Mouse (Mus musculus) small intestine, adult 2 months (tissue): ENCODE data around the gene Prrt1. TPM values are rescaled to one million over a fixed set of nuclear protein-coding genes. Genes with fewer than 3 reads are reported as not detected.

ENCODE experiments used
- H3K27ac ChIP-seq: fragments of 200-500 bp; 2 replicates; pipeline ENCODE4 v1.5.1; 2012; ENCODE audit warnings: low read depth, low read length, control low read depth, inconsistent platforms; ENCODE audit not compliant: insufficient read depth
- H3K27me3 ChIP-seq: fragments of 200-500 bp; 2 replicates; pipeline ENCODE4 v1.6.1; 2012; ENCODE audit warnings: mild to moderate bottlenecking, moderate library complexity, low read length, inconsistent platforms; ENCODE audit not compliant: control insufficient read depth, insufficient read depth
- H3K36me3 ChIP-seq: fragments of 200-500 bp; 2 replicates; pipeline ENCODE4 v1.6.1; 2012; ENCODE audit warnings: mild to moderate bottlenecking, low read length, control low read depth, inconsistent platforms; ENCODE audit not compliant: control insufficient read depth, insufficient read depth
- H3K4me1 ChIP-seq: fragments of 200-500 bp; 2 replicates; pipeline ENCODE4 v1.6.1; 2012; ENCODE audit warnings: low read length, inconsistent platforms, mixed read lengths; ENCODE audit not compliant: control insufficient read depth, insufficient read depth, insufficient read length
- H3K4me3 ChIP-seq: fragments of 200-500 bp; 2 replicates; pipeline ENCODE4 v1.5.1; 2012; ENCODE audit warnings: low read depth, mild to moderate bottlenecking, control low read depth, inconsistent platforms, low read length, moderate library complexity
- CTCF ChIP-seq: fragments of 200-500 bp; IDR thresholded peaks from 2 replicates; pipeline ENCODE4 v1.5.1; 2012; ENCODE audit warnings: low read depth, mild to moderate bottlenecking, control low read depth, inconsistent platforms, low read length, moderate library complexity, mixed read lengths; ENCODE audit not compliant: insufficient replicate concordance, insufficient read length; ENCODE audit errors: extremely low read depth
- POLR2A ChIP-seq: fragments of 200-500 bp; IDR thresholded peaks from 2 replicates; pipeline ENCODE4 v1.6.1; 2012; ENCODE audit warnings: low read depth, mild to moderate bottlenecking, control low read depth, inconsistent platforms, low read length, moderate library complexity
- WGBS: fragments of 180-500 bp; shearing (Covaris S2); methylation state at CpG from one replicate; pipeline ENCODE4 v1.1.7; 2018; 5-methylcytosine and 5-hydroxymethylcytosine counted together
- polyA plus RNA-seq: library from polyadenylated mRNA; depleted of rRNA; stranded (reverse); fragments of >200 nt; gene quantifications from 2 replicates; pipeline ENCODE4 v1.2.3, GENCODE M21; 2012

Prrt1 gene
- polyA plus RNA-seq, 1 experiment: 8.0 TPM

GRCm38 (mm10) chr17:34627943-34628643 lies 1.2 kb upstream of the Prrt1 start, which contains the start of gene Ppt2:
Ppt2 (minus strand) TSS chr17:34628510.
- H3K36me3 ChIP-seq: no peaks in the 10 kb centered on the region; the same call in 1 of the 2 replicates
- 3% methylated on average over 29 of the region's 29 CpGs for WGBS
- peaks cover 14% of the 10 kb centered on the region for H3K27me3 ChIP-seq
- H3K27ac ChIP-seq: peak within 1 kb of the TSS; percentile 89
- H3K4me1 ChIP-seq: peaks cover 13% of the 10 kb centered on the region
- TF ChIP-seq POLR2A (0 out of 2 replicates have a peak, but pooled peaks have one; percentile 29), CTCF (no peak)
- H3K4me3 ChIP-seq: peak within 1 kb of the TSS; percentile 74

- Histone ChIP-seq H3K27ac (peak overlapping the region; percentile 89), H3K27me3 (peaks cover 14% of the 10 kb centered on the region), H3K36me3 (no peaks in the 10 kb centered on the region; the same call in 1 of the 2 replicates), H3K4me1 (peaks cover 13% of the 10 kb centered on the region), H3K4me3 (peak overlapping the region; percentile 74; the same call in 1 of the 2 replicates)
- no peak for TF ChIP-seq POLR2A
- no peak for TF ChIP-seq CTCF
- 14% methylated on average over 5 of the region's 5 CpGs for WGBS
Observed at GRCm38 (mm10) chr17:34628644-34628967, 727 bp upstream of the Prrt1 start.

GRCm38 (mm10) chr17:34629796-34630603 lies 667 bp downstream of the Prrt1 start:
- WGBS: 68% methylated on average over 12 of the region's 12 CpGs
- H3K27ac ChIP-seq: peak overlapping the region; percentile 44; the same call in 1 of the 2 replicates
- TF ChIP-seq POLR2A (no peak), CTCF (no peak)

GRCm38 (mm10) chr17:34630761-34631301 lies 1.5 kb downstream of the Prrt1 start:
- H3K4me3 ChIP-seq: peak overlapping the region; percentile 57
- no peaks in the 10 kb centered on the region for H3K36me3 ChIP-seq
- no peak overlapping the region for H3K27ac ChIP-seq
- peaks cover 13% of the 10 kb centered on the region for H3K4me1 ChIP-seq
- 8% methylated on average over 44 of the region's 48 CpGs for WGBS
- peaks cover 14% of the 10 kb centered on the region for H3K27me3 ChIP-seq
- TF ChIP-seq CTCF (no peak), POLR2A (no peak)

More at GRCm38 (mm10) chr17:34629796-34630603, 667 bp downstream of the Prrt1 start:
- H3K36me3 ChIP-seq: no peaks in the 10 kb centered on the region; the same call in 1 of the 2 replicates
- peaks cover 14% of the 10 kb centered on the region for H3K27me3 ChIP-seq
- H3K4me1 ChIP-seq: peaks cover 13% of the 10 kb centered on the region
- H3K4me3 ChIP-seq: peak overlapping the region; percentile 57

- WGBS: 24% methylated on average over 12 of the region's 12 CpGs
- Histone ChIP-seq H3K36me3 (no peaks in the 10 kb centered on the region), H3K4me1 (peaks cover 13% of the 10 kb centered on the region), H3K27ac (no peak overlapping the region), H3K27me3 (peaks cover 14% of the 10 kb centered on the region), H3K4me3 (peak overlapping the region; percentile 38)
- TF ChIP-seq CTCF (no peak), POLR2A (no peak)
Observed at GRCm38 (mm10) chr17:34631647-34632046, 2.3 kb downstream of the Prrt1 start.

GRCm38 (mm10) chr17:34632261-34632691 lies 2.9 kb downstream of the Prrt1 start:
- WGBS: 2% methylated on average over 26 of the region's 26 CpGs
- H3K4me1 ChIP-seq: peaks cover 13% of the 10 kb centered on the region
- no peaks in the 10 kb centered on the region for H3K36me3 ChIP-seq
- TF ChIP-seq POLR2A: 0 out of 2 replicates have a peak, but pooled peaks have one; percentile 40
- no peak for TF ChIP-seq CTCF
- peak overlapping the region; percentile 1 for H3K27ac ChIP-seq
- peaks cover 14% of the 10 kb centered on the region for H3K27me3 ChIP-seq
- peak overlapping the region; percentile 50 for H3K4me3 ChIP-seq
